Mouse (Mus musculus) frontal cortex, postnatal 36 days (tissue): ENCODE data around the gene Gm49380.

Experiments used
- DNase-seq, 2 experiments: peaks; one replicate each; pipeline ENCODE4 v3.0.0; 2022; ENCODE audit warnings: low spot score in 2 of 2

The Gm49380 gene

DNA sequence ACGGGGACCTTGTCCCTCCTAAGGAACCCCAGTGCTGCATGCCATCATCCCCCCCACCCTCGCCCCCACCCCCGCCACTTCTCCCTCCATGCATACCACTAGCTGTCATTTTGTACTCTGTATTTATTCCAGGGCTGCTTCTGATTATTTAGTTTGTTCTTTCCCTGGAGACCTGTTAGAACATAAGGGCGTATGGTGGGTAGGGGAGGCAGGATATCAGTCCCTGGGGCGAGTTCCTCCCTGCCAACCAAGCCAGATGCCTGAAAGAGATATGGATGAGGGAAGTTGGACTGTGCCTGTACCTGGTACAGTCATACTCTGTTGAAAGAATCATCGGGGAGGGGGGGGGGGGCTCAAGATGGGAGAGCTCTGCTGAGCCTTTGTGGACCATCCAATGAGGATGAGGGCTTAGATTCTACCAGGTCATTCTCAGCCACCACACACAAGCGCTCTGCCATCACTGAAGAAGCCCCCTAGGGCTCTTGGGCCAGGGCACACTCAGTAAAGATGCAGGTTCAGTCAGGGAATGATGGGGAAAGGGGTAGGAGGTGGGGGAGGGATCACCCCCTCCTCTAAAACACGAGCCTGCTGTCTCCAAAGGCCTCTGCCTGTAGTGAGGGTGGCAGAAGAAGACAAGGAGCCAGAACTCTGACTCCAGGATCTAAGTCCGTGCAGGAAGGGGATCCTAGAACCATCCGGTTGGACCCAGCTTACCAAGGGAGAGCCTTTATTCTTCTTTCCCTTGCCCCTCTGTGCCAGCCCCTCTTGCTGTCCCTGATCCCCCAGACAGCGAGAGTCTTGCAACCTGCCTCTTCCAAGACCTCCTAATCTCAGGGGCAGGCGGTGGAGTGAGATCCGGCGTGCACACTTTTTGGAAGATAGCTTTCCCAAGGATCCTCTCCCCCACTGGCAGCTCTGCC lies 65.5 kb downstream of the Gm49380 start:
- peak in 1 of 2 experiments; percentile 5 for DNase-seq

DNA sequence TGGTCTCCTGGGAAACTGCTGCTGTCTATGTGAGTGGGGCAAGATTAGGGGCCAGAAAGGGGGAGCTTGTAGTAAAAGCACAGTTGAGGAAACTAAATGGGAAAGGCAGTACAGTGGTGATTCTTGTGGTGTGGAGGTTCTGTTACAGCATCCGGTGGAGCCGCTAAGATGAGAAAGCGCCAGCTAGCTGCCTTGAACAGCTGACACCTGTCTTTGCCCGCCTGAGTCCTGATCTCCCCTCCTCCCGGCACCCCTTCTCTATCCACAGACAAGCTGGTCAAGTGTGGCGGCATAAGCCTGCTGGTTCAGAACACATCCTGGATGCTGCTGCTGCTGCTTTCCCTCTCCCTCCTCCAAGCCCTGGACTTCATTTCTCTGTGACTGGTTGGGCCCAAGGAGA lies 66.2 kb downstream of the Gm49380 start:
- DNase-seq, result no peak

DNA sequence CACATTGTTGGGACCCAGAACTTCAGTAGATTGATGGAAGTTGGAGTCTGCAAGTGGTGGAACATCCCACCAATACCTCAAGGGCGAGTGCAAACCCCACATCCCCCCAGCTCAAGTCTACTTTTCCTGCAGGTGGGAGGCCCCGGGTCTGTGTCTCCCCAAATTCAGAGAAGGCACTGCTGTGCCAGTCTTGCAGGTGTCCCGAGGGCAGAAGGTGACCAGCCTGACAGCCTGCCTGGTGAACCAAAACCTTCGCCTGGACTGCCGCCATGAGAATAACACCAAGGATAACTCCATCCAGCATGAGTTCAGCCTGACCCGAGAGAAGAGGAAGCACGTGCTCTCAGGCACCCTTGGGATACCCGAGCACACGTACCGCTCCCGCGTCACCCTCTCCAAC lies 66.9 kb downstream of the Gm49380 start:
- DNase-seq, result no peak

DNA sequence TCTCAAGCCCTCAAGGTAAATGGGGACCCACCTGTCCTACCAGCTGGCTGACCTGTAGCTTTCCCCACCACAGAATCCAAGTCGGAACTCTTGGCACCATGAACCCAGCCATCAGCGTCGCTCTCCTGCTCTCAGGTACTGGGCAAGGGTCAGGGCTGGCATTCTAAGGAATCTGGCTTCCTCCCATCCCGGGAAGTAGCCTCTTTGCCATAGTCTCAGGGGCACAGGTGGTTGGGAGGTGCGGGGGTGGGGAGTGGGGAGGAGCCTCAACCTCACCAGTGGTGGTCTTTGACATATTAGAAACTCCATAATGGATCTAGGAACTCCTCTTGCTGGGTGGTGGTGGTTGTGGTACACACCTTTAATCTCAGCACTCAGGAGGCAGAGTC lies 67.4 kb downstream of the Gm49380 start:
- DNase-seq, result no peak

DNA sequence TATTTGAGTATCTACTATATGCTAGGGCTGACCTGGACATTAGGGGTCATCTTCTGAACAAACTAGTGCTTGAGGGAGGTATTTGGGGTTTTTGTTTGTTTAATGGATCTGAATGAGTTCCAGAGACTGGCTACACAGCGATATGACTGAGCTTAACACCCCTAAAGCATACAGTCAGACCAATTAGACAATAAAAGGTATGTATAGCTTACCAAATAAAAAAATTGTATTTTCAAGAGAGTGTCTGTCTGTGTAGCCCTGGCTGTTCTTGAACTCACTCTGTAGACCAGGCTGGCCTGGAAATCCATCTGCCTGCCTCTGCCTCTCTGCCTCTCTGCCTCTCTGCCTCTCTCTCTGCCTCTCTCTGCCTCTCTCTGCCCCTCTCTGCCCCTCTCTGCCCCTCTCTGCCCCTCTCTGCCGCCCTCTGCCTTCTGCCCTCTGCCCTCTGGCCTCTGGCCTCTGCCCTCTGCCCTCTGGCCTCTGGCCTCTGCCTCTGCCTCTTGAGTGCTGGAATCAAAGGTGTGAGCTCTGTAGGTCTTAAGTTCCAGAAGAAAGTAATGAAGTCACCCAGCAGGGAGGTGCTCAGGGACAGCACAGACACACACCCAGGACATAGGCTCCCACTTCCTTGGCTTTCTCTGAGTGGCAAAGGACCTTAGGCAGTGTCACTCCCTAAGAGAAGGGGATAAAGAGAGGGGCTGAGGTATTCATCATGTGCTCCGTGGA lies 68.0 kb downstream of the Gm49380 start:
- DNase-seq, result no peak

DNA sequence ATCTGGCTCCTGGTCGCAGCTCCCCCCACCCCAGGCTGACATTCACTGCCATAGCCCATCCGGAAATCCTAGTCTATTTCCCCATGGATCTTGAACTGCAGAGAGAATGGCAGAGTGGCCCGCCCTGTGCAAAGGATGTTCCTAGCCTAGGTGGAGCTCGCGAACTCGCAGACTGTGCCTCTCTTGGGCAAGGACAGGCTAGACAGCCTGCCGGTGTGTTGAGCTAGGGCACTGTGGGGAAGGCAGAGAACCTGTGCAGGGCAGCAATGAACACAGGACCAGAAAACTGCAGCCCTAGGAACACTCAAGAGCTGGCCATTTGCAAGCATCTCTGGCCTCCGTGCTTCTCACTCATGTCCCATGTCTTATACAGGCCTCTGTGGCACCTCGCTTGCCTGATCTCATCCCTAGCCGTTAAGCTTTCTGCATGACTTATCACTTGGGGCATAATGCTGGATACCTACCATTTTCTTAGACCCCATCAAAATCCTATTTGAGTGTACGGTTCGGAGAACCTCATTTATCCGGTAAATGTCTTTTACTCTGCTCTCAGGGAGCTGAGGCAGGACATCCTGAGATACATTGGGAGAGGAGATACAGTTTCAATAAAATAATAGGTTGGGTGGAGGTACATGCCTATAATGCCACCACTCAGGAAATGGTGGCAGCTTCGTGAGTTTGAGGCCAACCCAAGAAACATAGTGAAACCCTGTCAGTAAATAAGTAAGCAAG lies 68.7 kb downstream of the Gm49380 start:
- peak in 1 of 2 experiments; percentile 37 for DNase-seq

DNA sequence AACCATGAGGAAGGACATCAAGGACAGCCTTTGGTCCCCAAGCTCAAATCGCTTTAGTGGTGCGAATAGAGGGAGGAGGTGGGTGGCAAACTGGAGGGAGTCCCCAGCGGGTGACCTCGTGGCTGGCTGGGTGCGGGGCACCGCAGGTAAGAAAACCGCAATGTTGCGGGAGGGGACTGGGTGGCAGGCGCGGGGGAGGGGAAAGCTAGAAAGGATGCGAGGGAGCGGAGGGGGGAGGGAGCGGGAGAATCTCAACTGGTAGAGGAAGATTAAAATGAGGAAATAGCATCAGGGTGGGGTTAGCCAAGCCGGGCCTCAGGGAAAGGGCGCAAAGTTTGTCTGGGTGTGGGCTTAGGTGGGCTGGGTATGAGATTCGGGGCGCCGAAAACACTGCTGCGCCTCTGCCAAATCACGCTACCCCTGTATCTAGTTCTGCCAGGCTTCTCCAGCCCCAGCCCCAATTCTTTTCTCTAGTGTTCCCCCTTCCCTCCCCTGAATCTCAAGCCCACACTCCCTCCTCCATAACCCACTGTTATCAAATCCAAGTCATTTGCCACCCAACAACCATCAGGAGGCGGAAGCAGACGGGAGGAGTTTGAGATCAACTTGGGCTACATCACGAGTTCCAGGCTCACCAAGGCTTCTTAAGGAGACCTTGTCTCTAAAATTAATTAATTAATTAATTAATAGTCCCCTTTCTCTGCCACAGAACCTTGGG lies 69.4 kb downstream of the Gm49380 start:
- peak in 1 of 2 experiments; percentile 31 for DNase-seq

DNA sequence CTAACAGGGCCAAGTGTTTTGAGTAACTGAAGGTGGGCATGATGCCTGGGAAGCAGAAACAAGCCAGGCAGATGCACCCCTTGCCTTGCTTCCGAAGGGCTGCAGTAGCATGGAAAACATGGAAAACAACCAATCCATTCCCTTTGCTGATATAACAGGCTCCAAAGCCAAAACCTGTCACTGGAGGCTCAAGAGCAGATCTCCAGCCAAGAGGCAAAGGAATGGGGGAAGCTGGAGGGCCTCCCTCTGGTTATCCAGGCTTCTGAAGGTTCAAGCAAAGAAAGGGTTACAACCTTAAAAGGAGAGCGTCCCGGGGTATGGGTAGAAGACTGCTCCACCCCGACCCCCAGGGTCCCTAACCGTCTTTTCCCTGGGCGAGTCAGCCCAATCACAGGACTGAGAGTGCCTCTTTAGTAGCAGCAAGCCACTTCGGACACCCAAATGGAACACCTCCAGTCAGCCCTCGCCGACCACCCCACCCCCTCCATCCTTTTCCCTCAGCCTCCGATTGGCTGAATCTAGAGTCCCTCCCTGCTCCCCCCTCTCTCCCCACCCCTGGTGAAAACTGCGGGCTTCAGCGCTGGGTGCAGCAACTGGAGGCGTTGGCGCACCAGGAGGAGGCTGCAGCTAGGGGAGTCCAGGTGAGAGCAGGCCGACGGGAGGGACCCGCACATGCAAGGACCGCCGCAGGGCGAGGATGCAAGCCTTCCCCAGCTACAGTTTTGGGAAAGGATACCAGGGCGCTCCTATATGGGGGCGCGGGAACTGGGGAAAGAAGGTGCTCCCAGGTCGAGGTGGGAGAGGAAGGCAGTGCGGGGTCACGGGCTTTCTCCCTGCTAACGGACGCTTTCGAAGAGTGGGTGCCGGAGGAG lies 70.2 kb downstream of the Gm49380 start, which contains the start of gene Thy1:
Gene Thy1, plus strand, starts transcription at position 549 of the 872 bp plus-strand sequence.
- DNase-seq, result peak; percentile 75 to 78

DNA sequence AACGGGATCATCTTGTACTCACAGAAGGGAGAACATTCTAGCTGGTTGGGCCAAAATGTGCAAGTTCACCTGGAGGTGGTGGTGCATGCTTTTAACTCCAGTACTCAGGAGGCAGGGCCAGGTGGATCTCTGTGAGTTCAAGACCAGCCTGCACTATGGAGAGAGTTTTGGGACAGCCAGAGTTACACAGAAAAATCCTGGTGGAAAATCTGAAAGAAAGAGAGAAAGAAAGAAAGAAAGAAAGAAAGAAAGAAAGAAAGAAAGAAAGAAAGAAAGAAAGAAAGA lies 71.0 kb downstream of the Gm49380 start:
- DNase-seq, result no peak

DNA sequence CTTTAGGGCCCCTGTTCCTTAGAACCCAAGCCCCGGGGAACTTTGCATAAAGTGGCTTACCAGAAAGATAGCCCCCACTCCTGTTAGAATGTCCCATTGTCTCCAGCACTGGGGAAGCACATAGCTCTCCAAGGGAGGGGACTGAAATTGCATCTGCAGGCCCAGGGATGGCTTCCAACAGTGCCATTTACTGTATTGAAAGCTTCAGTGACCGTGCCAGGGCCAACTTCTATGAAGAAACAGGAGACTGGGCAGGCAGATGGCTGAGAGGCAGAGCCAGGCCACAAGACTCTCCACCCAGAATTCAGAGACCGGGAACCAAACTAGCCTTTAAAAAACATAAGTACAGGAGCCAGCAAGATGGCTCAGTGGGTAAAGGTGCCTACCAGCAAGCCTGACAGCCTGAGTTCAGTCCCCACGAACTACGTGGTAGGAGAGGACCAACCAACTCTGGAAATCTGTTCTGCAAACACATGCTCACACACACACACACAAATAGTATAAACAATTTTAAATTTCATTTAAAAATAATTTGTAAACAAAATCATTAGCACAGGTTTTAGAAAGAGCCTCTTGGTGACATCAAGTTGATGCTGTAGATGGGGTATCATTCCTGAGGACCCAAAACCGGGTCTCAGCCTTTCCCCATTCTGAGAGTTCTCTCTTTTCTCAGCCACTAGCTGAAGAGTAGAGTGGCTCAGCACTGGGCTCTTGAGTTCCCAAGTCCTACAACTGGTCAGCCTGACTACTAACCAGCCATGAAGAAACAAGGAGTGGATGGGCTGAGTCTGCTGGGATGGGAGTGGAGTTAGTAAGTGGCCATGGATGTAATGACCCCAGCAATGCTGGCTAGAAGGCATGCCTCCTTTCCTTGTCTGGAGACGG lies 71.5 kb downstream of the Gm49380 start:
- DNase-seq, result no peak

DNA sequence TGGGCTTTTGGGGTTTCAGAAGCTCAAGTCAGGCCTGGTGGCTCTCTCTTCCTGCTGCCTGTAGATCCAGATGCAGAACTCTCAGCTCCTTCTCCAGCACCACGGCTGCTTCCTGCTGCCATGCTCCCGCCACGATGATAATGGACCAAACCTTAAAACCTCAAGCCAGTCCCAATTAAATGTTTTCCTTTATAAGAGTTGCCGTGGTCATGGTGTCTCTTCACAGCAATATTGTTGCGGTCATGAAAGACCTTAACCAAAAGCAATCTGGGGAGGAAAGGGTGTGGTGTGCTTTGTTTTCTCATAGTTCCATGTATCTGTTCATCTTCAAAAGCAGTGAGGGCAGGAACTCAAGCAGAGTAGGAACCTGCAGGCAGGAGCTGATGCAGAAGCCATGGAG lies 76.2 kb downstream of the Gm49380 start:
- no peak for DNase-seq

DNA sequence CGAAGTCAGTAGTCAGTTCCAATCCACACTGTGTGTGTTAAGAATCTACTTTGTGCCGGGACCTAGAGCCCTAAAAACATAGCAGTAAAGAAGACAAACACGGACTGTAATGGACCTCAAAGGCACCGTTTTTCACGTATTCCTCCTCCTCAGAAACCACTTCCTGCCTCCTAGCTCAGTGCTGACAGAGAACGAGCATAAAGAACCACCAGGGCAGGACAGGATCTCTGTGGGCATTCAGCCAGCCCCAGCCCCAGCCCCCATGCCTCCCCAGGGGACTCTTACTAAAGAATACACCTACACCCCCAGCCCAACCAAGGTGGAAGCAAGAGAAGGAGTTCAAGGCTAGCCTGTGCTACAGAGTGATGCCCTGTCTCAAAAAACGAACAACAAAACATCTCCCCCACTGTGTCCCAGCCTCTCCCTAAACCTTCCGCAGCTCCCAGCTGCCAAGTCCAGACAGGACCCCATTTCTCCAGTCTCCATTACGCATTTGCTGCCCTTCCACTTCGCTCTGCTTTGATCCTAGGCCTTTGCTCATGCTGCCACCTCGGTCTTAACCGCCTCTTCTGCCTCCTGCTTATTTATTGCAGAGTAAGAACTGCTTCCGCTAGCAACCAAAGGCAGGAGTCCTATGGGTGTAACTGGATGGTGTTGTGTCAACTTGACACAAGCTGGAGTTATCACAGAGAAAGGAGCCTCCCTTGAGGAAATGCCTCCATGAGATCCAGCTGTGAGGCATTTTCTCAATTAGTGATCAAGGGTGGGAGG lies 79.2 kb downstream of the Gm49380 start:
- DNase-seq, result no peak

DNA sequence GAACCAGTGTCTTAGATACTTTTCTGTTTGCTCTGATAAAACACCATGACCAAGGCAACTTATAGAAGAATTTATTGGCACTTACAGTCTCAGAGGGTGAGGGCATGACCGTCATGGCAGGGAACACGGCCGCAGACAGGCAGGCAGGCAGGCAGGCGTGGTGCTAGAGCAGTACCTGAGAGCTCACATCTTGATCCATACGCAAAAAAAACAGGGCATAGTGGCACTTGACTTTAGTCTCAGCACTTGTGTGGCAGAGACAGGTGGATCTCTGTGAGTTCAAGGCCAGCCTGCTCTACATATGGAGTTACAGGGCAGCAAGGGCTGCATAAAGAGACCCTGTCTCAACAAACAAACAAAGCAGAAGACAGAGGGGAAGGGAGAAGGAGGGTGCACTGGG lies 80.0 kb downstream of the Gm49380 start:
- no peak for DNase-seq

DNA sequence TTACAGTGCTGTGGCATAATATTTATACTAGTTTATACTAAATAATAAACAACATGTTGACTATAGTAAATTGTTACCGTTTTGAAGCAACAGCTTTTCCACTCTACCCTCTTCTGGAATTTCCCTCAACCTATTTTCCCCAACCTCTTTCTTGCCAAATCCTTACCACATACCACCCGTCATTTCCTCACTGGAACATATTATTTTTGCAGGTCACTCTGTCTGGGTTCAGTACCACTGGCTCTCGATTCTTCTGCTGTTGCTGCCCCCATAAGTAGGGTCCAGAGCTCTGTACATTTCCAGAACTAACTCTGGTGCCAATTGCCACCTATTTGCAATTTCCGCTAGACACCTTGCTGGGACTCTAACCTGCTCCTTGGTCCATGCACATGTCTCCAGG lies 81.4 kb downstream of the Gm49380 start:
- no peak for DNase-seq

DNA sequence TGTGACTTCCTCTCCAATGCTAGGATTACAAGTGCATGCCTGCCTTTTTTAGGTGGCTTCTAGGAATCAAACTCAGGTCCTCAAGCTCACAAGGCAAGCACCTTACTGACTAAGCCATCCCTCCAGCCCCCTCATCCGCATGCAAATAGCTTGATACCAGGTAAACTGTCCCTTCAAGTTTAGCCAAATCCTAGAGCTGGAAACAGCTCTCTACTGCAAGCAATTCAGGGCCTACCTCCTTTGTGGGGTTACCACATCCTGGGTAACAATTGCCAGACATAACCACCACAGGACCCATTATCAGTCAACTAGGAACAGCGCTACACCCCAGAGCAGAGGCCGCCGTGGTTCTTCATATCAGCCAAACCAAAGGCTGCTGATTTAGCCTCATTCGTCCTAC lies 82.2 kb downstream of the Gm49380 start:
- no peak for DNase-seq

DNA sequence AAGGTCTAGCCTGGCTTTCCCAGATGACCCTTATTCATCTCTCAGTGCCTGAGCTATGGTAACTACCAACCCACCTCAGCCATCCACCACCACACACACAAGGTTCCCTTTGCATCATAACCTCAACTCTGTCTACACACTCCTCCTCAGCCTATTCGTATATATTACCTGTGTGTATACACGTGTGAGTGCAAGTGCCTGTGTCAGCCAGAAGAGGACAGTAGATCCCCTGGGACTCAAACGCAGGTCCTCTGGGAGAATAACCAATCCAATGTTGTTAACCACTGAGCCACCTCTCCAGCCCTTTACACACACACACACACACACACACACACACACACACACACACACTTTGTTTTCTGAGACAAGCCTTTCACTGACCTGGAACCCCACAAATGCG lies 82.7 kb downstream of the Gm49380 start:
- DNase-seq, result no peak

DNA sequence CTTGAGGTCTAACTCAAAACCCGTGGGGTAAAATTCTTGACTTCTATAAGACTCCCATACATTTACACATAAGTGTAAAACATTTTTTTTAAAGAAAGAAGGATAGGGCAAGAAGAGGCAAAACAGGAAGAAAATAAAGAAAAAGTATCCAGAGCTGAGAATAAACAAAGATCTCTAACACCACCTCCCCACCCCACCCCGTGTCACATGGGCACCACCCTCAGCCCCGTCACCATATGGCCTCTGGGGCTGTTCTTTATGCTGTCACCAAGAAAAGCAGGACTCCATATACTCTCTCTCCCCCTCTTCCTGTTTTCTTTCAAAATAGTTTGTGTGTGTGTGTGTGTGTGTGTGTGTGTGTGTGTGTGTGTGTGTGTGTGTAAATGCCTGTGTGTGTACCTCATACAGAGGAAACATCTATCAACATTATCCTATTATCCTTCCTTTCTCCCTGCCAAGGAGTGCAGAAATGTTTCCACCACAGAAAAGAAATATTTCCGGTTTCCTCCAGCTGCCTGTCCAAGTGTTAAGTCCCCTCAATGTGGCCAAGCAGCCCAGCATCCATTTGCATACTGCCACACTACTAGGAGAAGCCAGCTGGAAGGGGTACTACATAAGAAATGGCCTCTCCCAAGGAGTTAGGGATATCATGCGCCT lies 83.6 kb downstream of the Gm49380 start:
- DNase-seq, result no peak

DNA sequence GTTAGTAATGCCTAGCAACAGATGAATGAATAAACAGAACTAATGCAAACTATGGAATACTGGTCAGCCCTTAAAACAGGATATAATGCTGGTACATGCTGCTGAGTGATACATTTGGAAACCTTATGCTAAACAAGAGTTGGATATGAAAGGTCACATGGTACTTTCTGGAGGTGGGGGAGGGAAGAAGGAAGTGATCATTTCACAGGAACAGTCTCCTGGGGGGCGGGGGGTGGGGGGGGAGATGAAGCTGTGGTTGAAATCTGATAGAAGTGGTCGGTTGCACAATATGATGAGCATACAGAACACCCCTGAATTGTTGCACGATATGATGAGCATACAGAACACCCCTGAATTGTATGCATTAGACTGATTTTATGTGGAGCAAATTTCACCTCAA lies 89.2 kb downstream of the Gm49380 start:
- no peak for DNase-seq
